Mouse (Mus musculus): ENCODE data around the gene Plscr1. TPM values are rescaled to one million over a fixed set of nuclear protein-coding genes. Genes with fewer than 3 reads are reported as not detected.
A peak's percentile ranks its signal among the peaks of the same experiment; 100 is the strongest.

Gene Plscr1
- polyA plus RNA-seq, 2 experiments = 9.4 to 13.6 TPM

GRCm38 (mm10) chr9:92210386-92210967 lies 39.1 kb upstream of the Plscr1 start:
- Histone ChIP-seq H3K27ac (replicated peaks; ENCODE audit: low read depth, low read length) (no peak overlapping the region), H3K9me3 (ENCODE audit: control insufficient read depth, low read length) (no peaks in the 10 kb centered on the region), H3K4me2 (replicated peaks; ENCODE audit: low read depth, low read length, severe bottlenecking) (no peak overlapping the region), H3K27me3 (ENCODE audit: control insufficient read depth, insufficient read depth, low read length) (no peaks in the 10 kb centered on the region), H3K4me1 (ENCODE audit: control insufficient read depth, insufficient read depth, low read length) (no peaks in the 10 kb centered on the region), H3K36me3 (ENCODE audit: control insufficient read depth, insufficient read depth, low read length) (no peaks in the 10 kb centered on the region), H3K4me3 (replicated peaks; ENCODE audit: low read length) (no peak overlapping the region), H3K9ac (ENCODE audit: low read depth, low read length, severe bottlenecking) (no peak overlapping the region)
- ATAC-seq (ENCODE audit: low FRiP score, low read depth) (no peak), DNase-seq (ENCODE audit: low spot score) (no peak)
- no peak for TF ChIP-seq POLR2A (IDR thresholded peaks at IDR 0.05; ENCODE audit: borderline replicate concordance, extremely low read depth, insufficient read depth, insufficient read length)
- 79% methylated on average over 7 of the region's 7 CpGs for WGBS

DNA sequence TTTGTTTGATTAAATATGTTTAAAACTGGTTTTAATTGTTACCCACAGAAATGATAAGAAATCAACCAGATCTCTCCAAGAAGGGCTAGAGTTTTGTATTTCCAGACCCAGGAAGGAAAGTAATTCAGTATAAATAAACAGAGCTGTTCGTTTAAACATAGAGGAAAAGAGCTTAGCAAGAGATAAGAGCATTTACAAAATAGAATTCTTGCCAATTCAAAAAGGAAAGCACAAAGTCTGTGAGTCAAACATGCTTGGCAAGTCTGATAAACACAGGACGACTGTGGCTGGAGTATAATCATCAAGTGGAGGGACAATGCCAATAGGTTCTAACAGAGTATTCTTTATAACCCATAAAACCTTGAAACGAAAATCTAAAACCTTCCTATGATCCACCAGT lies 38.5 kb upstream of the Plscr1 start:
- no peaks in the 10 kb centered on the region for H3K36me3 ChIP-seq (ENCODE audit: control insufficient read depth, insufficient read depth, low read length)
- no peak overlapping the region for H3K4me2 ChIP-seq (replicated peaks; ENCODE audit: low read depth, low read length, severe bottlenecking)
- H3K4me3 ChIP-seq (replicated peaks; ENCODE audit: low read length) = no peak overlapping the region
- no peak for DNase-seq (ENCODE audit: low spot score)
- H3K4me1 ChIP-seq (ENCODE audit: control insufficient read depth, insufficient read depth, low read length) = no peaks in the 10 kb centered on the region
- no peaks in the 10 kb centered on the region for H3K27me3 ChIP-seq (ENCODE audit: control insufficient read depth, insufficient read depth, low read length)
- no peak for ATAC-seq (ENCODE audit: low FRiP score, low read depth)
- H3K27ac ChIP-seq (replicated peaks; ENCODE audit: low read depth, low read length) = no peak overlapping the region
- no peak overlapping the region for H3K9ac ChIP-seq (ENCODE audit: low read depth, low read length, severe bottlenecking)
- 69% methylated on average over 3 of the region's 3 CpGs for WGBS
- TF ChIP-seq POLR2A (IDR thresholded peaks at IDR 0.05; ENCODE audit: borderline replicate concordance, extremely low read depth, insufficient read depth, insufficient read length) = no peak
- H3K9me3 ChIP-seq (ENCODE audit: control insufficient read depth, low read length) = no peaks in the 10 kb centered on the region

DNA sequence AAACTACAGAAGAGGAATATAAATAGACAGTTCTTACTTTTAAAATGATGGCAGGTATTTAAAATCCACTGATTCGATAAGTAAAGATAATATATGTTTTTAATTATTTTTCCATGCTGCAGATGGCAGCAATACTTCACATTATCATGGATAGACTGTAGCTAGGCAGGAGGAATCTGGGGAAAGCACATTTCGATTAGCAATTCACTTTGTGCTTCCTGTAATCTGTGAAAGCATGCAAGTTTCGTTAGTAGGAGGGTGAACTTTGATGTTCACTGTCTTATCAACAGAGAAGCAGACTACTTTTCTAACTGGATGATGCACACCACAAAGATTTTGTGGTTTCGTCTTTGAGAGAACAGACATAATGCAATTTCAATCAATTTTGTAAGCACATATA lies 32.1 kb upstream of the Plscr1 start:
- no peaks in the 10 kb centered on the region for H3K9me3 ChIP-seq (ENCODE audit: control insufficient read depth, low read length)
- no peak overlapping the region for H3K27ac ChIP-seq (replicated peaks; ENCODE audit: low read depth, low read length)
- no peaks in the 10 kb centered on the region for H3K4me1 ChIP-seq (ENCODE audit: control insufficient read depth, insufficient read depth, low read length)
- no peak overlapping the region for H3K4me3 ChIP-seq (replicated peaks; ENCODE audit: low read length)
- H3K9ac ChIP-seq (ENCODE audit: low read depth, low read length, severe bottlenecking) = no peak overlapping the region
- H3K36me3 ChIP-seq (ENCODE audit: control insufficient read depth, insufficient read depth, low read length) = no peaks in the 10 kb centered on the region
- no peaks in the 10 kb centered on the region for H3K27me3 ChIP-seq (ENCODE audit: control insufficient read depth, insufficient read depth, low read length)
- no peak for TF ChIP-seq POLR2A (IDR thresholded peaks at IDR 0.05; ENCODE audit: borderline replicate concordance, extremely low read depth, insufficient read depth, insufficient read length)
- WGBS = 76% methylated on average over 4 of the region's 4 CpGs
- H3K4me2 ChIP-seq (replicated peaks; ENCODE audit: low read depth, low read length, severe bottlenecking) = no peak overlapping the region
- ATAC-seq (ENCODE audit: low FRiP score, low read depth) (no peak), DNase-seq (ENCODE audit: low spot score) (peak; percentile 23)

DNA sequence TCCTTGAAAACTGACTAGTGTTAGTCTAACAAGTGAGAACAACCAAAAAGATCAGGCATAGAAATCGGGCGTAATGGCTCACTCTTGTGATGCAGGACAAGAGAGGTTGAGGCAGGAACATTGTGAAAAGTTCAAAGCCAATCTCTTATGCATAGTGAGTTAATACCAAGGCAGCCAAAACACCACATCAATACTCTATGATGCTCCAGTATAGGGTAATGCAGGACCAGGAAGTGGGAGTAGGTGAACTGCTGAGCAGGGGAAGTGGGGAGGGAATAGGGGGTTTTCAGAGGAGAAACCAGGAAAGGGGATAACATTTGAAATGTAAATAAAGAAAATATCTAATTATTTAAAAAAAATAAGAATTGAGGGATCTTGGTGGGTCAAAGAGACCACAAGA lies 31.7 kb upstream of the Plscr1 start:
- Histone ChIP-seq H3K4me1 (ENCODE audit: control insufficient read depth, insufficient read depth, low read length) (no peaks in the 10 kb centered on the region), H3K27me3 (ENCODE audit: control insufficient read depth, insufficient read depth, low read length) (no peaks in the 10 kb centered on the region), H3K9me3 (ENCODE audit: control insufficient read depth, low read length) (no peaks in the 10 kb centered on the region), H3K4me3 (replicated peaks; ENCODE audit: low read length) (no peak overlapping the region), H3K9ac (ENCODE audit: low read depth, low read length, severe bottlenecking) (no peak overlapping the region), H3K4me2 (replicated peaks; ENCODE audit: low read depth, low read length, severe bottlenecking) (no peak overlapping the region), H3K27ac (replicated peaks; ENCODE audit: low read depth, low read length) (no peak overlapping the region), H3K36me3 (ENCODE audit: control insufficient read depth, insufficient read depth, low read length) (no peaks in the 10 kb centered on the region)
- DNase-seq (ENCODE audit: low spot score) (no peak), ATAC-seq (ENCODE audit: low FRiP score, low read depth) (no peak)
- 96% methylated on average over 2 of the region's 2 CpGs for WGBS
- TF ChIP-seq POLR2A (IDR thresholded peaks at IDR 0.05; ENCODE audit: borderline replicate concordance, extremely low read depth, insufficient read depth, insufficient read length) = no peak

- ATAC-seq (ENCODE audit: low FRiP score, low read depth) = no peak
- 59% methylated on average over 3 of the region's 3 CpGs for WGBS
- no peak for TF ChIP-seq POLR2A (IDR thresholded peaks at IDR 0.05; ENCODE audit: borderline replicate concordance, extremely low read depth, insufficient read depth, insufficient read length)
Measured at GRCm38 (mm10) chr9:92220151-92220550, 29.4 kb upstream of the Plscr1 start.

DNA sequence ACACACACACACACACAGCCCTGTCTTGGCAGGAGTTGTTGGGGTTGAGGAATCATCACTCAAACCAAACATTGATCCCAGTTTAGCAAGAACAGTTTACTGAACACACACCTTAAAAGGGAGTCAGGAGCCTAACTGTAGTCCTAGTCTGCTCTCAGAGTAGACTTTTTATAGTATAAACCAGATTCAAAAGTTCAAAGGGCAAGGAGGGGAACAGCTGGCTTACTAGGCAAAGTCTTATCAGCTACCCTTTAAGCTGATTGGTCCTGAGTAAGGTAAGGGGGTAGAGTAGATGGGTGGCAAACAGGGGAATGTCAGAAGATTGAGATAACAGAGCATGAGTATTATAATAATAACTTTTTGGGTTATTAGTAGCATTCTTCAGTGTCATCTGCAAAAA lies 28.1 kb upstream of the Plscr1 start:
- TF ChIP-seq POLR2A (IDR thresholded peaks at IDR 0.05; ENCODE audit: borderline replicate concordance, extremely low read depth, insufficient read depth, insufficient read length) = no peak
- Histone ChIP-seq H3K4me2 (replicated peaks; ENCODE audit: low read depth, low read length, severe bottlenecking) (no peak overlapping the region), H3K9me3 (ENCODE audit: control insufficient read depth, low read length) (no peaks in the 10 kb centered on the region), H3K4me1 (ENCODE audit: control insufficient read depth, insufficient read depth, low read length) (no peaks in the 10 kb centered on the region), H3K4me3 (replicated peaks; ENCODE audit: low read length) (no peak overlapping the region), H3K9ac (ENCODE audit: low read depth, low read length, severe bottlenecking) (no peak overlapping the region), H3K27me3 (ENCODE audit: control insufficient read depth, insufficient read depth, low read length) (no peaks in the 10 kb centered on the region), H3K27ac (replicated peaks; ENCODE audit: low read depth, low read length) (no peak overlapping the region), H3K36me3 (ENCODE audit: control insufficient read depth, insufficient read depth, low read length) (no peaks in the 10 kb centered on the region)
- ATAC-seq (ENCODE audit: low FRiP score, low read depth) (no peak), DNase-seq (ENCODE audit: low spot score) (no peak)

More at GRCm38 (mm10) chr9:92220151-92220550, 29.4 kb upstream of the Plscr1 start:
- no peaks in the 10 kb centered on the region for H3K27me3 ChIP-seq (ENCODE audit: control insufficient read depth, insufficient read depth, low read length)
- no peaks in the 10 kb centered on the region for H3K36me3 ChIP-seq (ENCODE audit: control insufficient read depth, insufficient read depth, low read length)
- no peak overlapping the region for H3K27ac ChIP-seq (replicated peaks; ENCODE audit: low read depth, low read length)
- H3K4me1 ChIP-seq (ENCODE audit: control insufficient read depth, insufficient read depth, low read length) = no peaks in the 10 kb centered on the region
- H3K9ac ChIP-seq (ENCODE audit: low read depth, low read length, severe bottlenecking) = no peak overlapping the region
- DNase-seq (ENCODE audit: low spot score) = no peak
- no peak overlapping the region for H3K4me2 ChIP-seq (replicated peaks; ENCODE audit: low read depth, low read length, severe bottlenecking)
- H3K9me3 ChIP-seq (ENCODE audit: control insufficient read depth, low read length) = no peaks in the 10 kb centered on the region
- no peak overlapping the region for H3K4me3 ChIP-seq (replicated peaks; ENCODE audit: low read length)
